Mouse (Mus musculus) urinary bladder, postnatal 36 days (tissue): Measurements from ENCODE around the gene Acap1.
A peak's percentile ranks its signal among the peaks of the same experiment; 100 is the strongest.
"Not testable (repeated sequence)": the region's sequence is repeated elsewhere in the genome, so short reads cannot be mapped to it uniquely, and the experiment has no call there.

Experiments
- DNase-seq, 2 experiments: peaks; one replicate each; pipeline ENCODE4 v3.0.0; 2022; ENCODE audit warnings: low spot score in 2 of 2, mixed read lengths in 1 of 2

Acap1 gene

GRCm38 (mm10) chr11:69921114-69922011 is 26.0 kb upstream of the Acap1 start, which contains the start of gene Eif5a:
Eif5a (minus strand) TSS chr11:69921958.
- DNase-seq = peak; percentile 100

DNA sequence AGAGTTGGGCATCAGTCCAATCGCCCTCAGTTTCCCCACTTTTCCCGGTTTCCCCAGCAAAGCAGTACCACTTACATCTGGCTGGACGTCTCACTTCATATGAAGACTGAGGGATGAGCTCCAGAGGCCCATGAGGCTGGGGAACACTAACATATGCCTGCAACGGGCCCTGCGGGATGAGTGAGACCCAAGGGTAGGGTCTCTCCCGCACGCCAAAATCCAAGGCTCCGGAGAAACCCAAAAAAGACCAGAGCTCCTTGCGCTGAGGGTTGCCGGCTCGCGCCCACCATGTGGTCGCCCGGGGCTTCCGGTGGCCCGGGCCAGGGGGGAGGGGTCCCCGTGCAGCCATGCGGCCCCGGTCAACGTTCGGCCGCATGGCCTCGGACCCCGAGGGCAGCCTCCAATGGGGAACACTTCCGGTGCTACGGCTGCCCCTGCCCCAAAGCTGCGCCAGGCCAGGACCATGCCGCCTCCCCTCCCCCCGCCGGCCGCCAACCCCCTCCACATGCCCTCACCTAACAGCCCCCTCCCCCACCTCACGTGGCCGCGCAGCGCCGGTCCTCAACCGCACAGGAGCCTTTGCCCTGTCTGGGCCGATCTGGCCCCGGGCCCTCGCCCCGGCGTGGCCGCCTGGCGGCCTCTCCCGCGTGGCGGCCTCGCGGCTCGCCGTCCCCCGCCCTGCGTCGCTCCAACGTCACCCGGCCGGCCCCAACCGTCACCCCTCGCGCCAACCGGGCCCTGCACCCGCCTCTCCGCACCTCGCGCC is 25.1 kb upstream of the Acap1 start:
- DNase-seq = no peak

- peak; percentile 65 to 81 for DNase-seq
Measured at GRCm38 (mm10) chr11:69919661-69920265, 24.4 kb upstream of the Acap1 start.

DNA sequence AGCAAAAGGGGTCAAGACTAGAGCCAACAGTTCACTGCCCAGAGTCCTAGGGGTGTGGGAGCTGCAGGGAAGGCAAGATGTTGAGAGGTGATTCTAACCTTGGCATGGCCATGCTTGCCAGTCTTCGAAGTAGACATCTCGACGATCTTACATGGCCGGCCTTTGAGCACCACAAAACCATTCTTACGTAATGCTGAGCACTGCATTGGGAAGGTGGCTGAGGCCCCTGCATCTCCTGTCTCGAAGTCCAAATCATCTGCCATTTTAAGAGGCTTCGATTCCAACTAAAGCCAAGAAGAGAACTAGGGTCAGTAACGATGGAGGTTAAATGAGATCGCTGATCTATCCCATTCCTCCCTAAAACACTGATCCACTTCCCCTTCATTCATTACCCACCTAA is 23.7 kb upstream of the Acap1 start:
- no peak for DNase-seq

GRCm38 (mm10) chr11:69918118-69918517 is 22.8 kb upstream of the Acap1 start:
- no peak for DNase-seq

- no peak for DNase-seq
Measured at GRCm38 (mm10) chr11:69917379-69917948, 22.1 kb upstream of the Acap1 start.

GRCm38 (mm10) chr11:69916652-69917378 is 21.5 kb upstream of the Acap1 start:
- DNase-seq = not testable (repeated sequence)

- no peak for DNase-seq
Measured at GRCm38 (mm10) chr11:69915667-69916627, 20.6 kb upstream of the Acap1 start.

DNA sequence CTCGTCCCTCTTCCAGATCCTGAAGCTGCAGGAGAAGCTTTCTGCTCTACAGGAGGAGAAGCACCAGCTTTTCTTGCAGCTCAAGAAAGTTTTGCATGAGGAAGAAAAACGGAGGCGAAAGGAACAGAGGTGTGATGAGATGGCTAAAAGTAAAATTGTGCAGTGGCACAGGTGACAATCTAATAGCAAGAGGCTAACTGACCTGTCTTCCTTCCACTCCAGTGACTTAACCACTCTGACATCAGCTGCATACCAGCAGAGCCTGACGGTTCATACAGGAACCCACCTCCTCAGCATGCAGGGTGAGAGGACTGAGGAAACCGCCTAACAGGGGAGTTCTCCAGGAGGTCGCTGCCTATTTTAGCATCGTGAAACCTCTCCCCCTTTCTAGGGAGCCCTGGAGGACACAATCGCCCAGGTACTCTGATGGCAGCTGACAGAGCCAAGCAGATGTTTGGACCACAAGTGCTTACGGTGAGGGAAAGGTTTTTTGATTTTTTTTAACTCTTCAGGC is 19.6 kb upstream of the Acap1 start:
- no peak for DNase-seq

GRCm38 (mm10) chr11:69914372-69914764 is 19.0 kb upstream of the Acap1 start:
- no peak for DNase-seq

GRCm38 (mm10) chr11:69913554-69914371 is 18.4 kb upstream of the Acap1 start, which contains the start of gene Gps2:
Gps2 (plus strand) TSS chr11:69913888.
- DNase-seq = peak; percentile 89 to 92

GRCm38 (mm10) chr11:69912716-69913530 is 17.6 kb upstream of the Acap1 start:
- no peak for DNase-seq

DNA sequence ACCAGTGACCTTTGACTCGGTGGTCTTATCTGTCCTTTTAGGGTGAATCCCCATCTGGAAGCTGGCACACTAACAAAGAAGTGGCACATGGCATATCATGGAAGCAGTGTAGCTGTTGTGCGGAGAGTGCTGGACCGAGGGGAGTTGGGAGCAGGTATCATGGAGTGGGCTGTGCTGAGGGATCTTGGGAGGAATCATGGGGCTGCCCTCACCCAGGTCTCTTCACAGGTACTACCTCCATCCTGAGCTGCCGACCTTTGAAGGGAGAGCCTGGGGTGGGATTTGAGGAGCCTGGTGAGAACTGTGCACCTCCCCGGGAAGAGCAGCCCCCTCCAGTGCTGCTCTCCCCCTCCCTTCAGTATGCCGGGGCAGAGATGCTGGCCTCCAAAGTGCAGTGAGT is 16.4 kb upstream of the Acap1 start:
- no peak for DNase-seq

GRCm38 (mm10) chr11:69910781-69911560 is 15.6 kb upstream of the Acap1 start:
- no peak for DNase-seq

- no peak for DNase-seq
Measured at GRCm38 (mm10) chr11:69910177-69910576, 14.8 kb upstream of the Acap1 start.

GRCm38 (mm10) chr11:69909174-69909573 is 13.8 kb upstream of the Acap1 start:
- DNase-seq = no peak

- no peak for DNase-seq
Measured at GRCm38 (mm10) chr11:69908645-69909044, 13.3 kb upstream of the Acap1 start.
